18 mouse cellular contexts compared by ENCODE assay signal in genomic region chr2:165459663-165460062, GRCm38 (mm10). TPM values are rescaled to one million over a fixed set of nuclear protein-coding genes. Genes with fewer than 3 reads are reported as not detected.
DNase-seq lines count a peak whose midpoint lies in the region; ATAC-seq lines count a peak whose summit lies in the region.
"Had no signal": no experiment of that assay in that cellular context is flagged by ENCODE, and none has a peak within 500 bp of the region (broad histone marks: within the 10 kb centered on the region; RNA-seq: fewer than 3 reads in every experiment).

No protein-coding gene starts in this region.

- H3K9ac ChIP-seq in midbrain, embryonic 13.5 days (replicated peaks): no peak overlapping the region
- no peak overlapping the region for H3K9ac ChIP-seq in midbrain, embryonic 15.5 days
- H3K9ac ChIP-seq: heart, embryonic 12.5 days; liver, embryonic 12.5 days; lung, embryonic 15.5 days had no signal

- no peak overlapping the region for H3K4me3 ChIP-seq in midbrain, embryonic 13.5 days (replicated peaks)
- H3K4me3 ChIP-seq in midbrain, embryonic 15.5 days: no peak overlapping the region
- H3K4me3 ChIP-seq: heart, embryonic 12.5 days; liver, embryonic 12.5 days; lung, embryonic 15.5 days; myocyte had no signal

- 0 out of 2 replicates have a peak, but pooled peaks have one; percentile 30 for ATAC-seq in midbrain, embryonic 13.5 days
- ATAC-seq in midbrain, embryonic 15.5 days (replicated peaks): no peak
- ATAC-seq: inflammation-experienced regulatory T-cells, adult 6 months; liver, embryonic 12.5 days had no signal

- no peaks in the 10 kb centered on the region for H3K27me3 ChIP-seq in midbrain, embryonic 13.5 days
- no peaks in the 10 kb centered on the region for H3K27me3 ChIP-seq in midbrain, embryonic 15.5 days (replicated peaks)
- H3K27me3 ChIP-seq: lung, embryonic 15.5 days had no signal

- peaks cover 8% of the 10 kb centered on the region for H3K4me1 ChIP-seq in midbrain, embryonic 13.5 days (replicated peaks)
- H3K4me1 ChIP-seq in midbrain, embryonic 15.5 days: no peaks in the 10 kb centered on the region
- H3K4me1 ChIP-seq: heart, embryonic 12.5 days; liver, embryonic 12.5 days; lung, embryonic 15.5 days had no signal

- peak; percentile 85 for DNase-seq in kidney, adult 18-20 months
- peak; percentile 91 to 95 for DNase-seq in kidney, postnatal 25 days
- DNase-seq in adrenal gland, adult 2 months: no peak
- DNase-seq in thymus, postnatal 0 days (ENCODE audit: low spot score): no peak
- no peak for DNase-seq in layer of hippocampus, postnatal 14 days (ENCODE audit: low spot score in 2 of 2)
- DNase-seq: cerebellum, adult 11-12 months; gastrocnemius, postnatal 10 days; heart, postnatal 36 days had no signal

- H3K4me2 ChIP-seq in midbrain, embryonic 13.5 days (replicated peaks): no peak overlapping the region
- H3K4me2 ChIP-seq in midbrain, embryonic 15.5 days: no peak overlapping the region
- H3K4me2 ChIP-seq: heart, embryonic 12.5 days; liver, embryonic 12.5 days; lung, embryonic 15.5 days had no signal

- no peaks in the 10 kb centered on the region for H3K9me3 ChIP-seq in midbrain, embryonic 13.5 days
- no peaks in the 10 kb centered on the region for H3K9me3 ChIP-seq in midbrain, embryonic 15.5 days
- H3K9me3 ChIP-seq: heart, embryonic 12.5 days; liver, embryonic 12.5 days; lung, embryonic 15.5 days had no signal

- H3K27ac ChIP-seq in midbrain, embryonic 13.5 days: no peak overlapping the region
- no peak overlapping the region for H3K27ac ChIP-seq in midbrain, embryonic 15.5 days
- H3K27ac ChIP-seq: liver, embryonic 12.5 days; lung, embryonic 15.5 days had no signal

- H3K36me3 ChIP-seq in midbrain, embryonic 13.5 days: no peaks in the 10 kb centered on the region
- no peaks in the 10 kb centered on the region for H3K36me3 ChIP-seq in midbrain, embryonic 15.5 days (replicated peaks)
- H3K36me3 ChIP-seq: heart, embryonic 12.5 days; liver, embryonic 12.5 days; lung, embryonic 15.5 days had no signal

- 34% methylated on average over 7 of the region's 7 CpGs for WGBS in midbrain, embryonic 13.5 days
- 26% methylated on average over 7 of the region's 7 CpGs for WGBS in midbrain, embryonic 15.5 days

RNA-seq across cellular contexts. Expression of gene Slc13a3, which starts 13.4 kb away (rescaled TPM):
- 3.4 TPM in 2 replicates for polyA plus RNA-seq in midbrain, embryonic 13.5 days (2015; fragmentation: Nextera tagmentation; extraction: Ambion mirVana)
- polyA plus RNA-seq in midbrain, embryonic 15.5 days (2015; fragmentation: Nextera tagmentation; extraction: Ambion mirVana): 10.1 and 11.5 TPM in 2 replicates
- 1 to 10 TPM in 1 of 2 experiments, under 1 TPM in 1; 0.97 to 2.3 TPM for total RNA-seq in adrenal gland, adult 2 months (2021)
- polyA plus RNA-seq in adrenal gland, adult 2 months (2012; rRNA removed): 2.4 and 2.8 TPM in 2 replicates
- polyA plus RNA-seq in thymus, postnatal 0 days (2015; fragmentation: Nextera tagmentation; extraction: Ambion mirVana): 0.41 and 0.53 TPM in 2 replicates
- 10 to 100 TPM; 13.0 to 19.6 TPM for total RNA-seq in layer of hippocampus, postnatal 14 days (2021)
- polyA plus RNA-seq: inflammation-experienced regulatory T-cells, adult 6 months had no signal

RNA-seq across cellular contexts. Expression of gene Trp53rka, which starts 33.5 kb away (rescaled TPM):
- polyA plus RNA-seq in midbrain, embryonic 13.5 days (2015; fragmentation: Nextera tagmentation; extraction: Ambion mirVana): 44.2 and 47.8 TPM in 2 replicates
- 50.9 and 51.1 TPM in 2 replicates for polyA plus RNA-seq in midbrain, embryonic 15.5 days (2015; fragmentation: Nextera tagmentation; extraction: Ambion mirVana)
- 10 to 100 TPM; 10.4 to 12.7 TPM for total RNA-seq in adrenal gland, adult 2 months (2021)
- polyA plus RNA-seq in adrenal gland, adult 2 months (2012; rRNA removed): 20.3 and 20.8 TPM in 2 replicates
- polyA plus RNA-seq in thymus, postnatal 0 days (2015; fragmentation: Nextera tagmentation; extraction: Ambion mirVana): 27.3 and 27.4 TPM in 2 replicates
- 10 to 100 TPM; 16.8 to 19.9 TPM for total RNA-seq in layer of hippocampus, postnatal 14 days (2021)

RNA-seq across cellular contexts. Expression of gene Slc2a10, which starts 43.9 kb away (rescaled TPM):
- polyA plus RNA-seq in midbrain, embryonic 13.5 days (2015; fragmentation: Nextera tagmentation; extraction: Ambion mirVana): 2.4 and 2.6 TPM in 2 replicates
- 1.6 and 2.6 TPM in 2 replicates for polyA plus RNA-seq in midbrain, embryonic 15.5 days (2015; fragmentation: Nextera tagmentation; extraction: Ambion mirVana)
- 1 to 10 TPM in 1 of 2 experiments, under 1 TPM in 1; 0.35 to 1.2 TPM for total RNA-seq in adrenal gland, adult 2 months (2021)
- polyA plus RNA-seq in adrenal gland, adult 2 months (2012; rRNA removed): 1.5 and 1.8 TPM in 2 replicates
- 0.38 and 0.50 TPM in 2 replicates for polyA plus RNA-seq in thymus, postnatal 0 days (2015; fragmentation: Nextera tagmentation; extraction: Ambion mirVana)
- 1 to 10 TPM; 1.0 to 1.1 TPM for total RNA-seq in layer of hippocampus, postnatal 14 days (2021)
- total RNA-seq: megakaryocyte, adult 5-6 weeks had no signal
- polyA plus RNA-seq: inflammation-experienced regulatory T-cells, adult 6 months had no signal

RNA-seq across cellular contexts. Expression of gene Ocstamp, which starts 59.5 kb away (rescaled TPM):
- not detected in 2 replicates for polyA plus RNA-seq in midbrain, embryonic 13.5 days (2015; fragmentation: Nextera tagmentation; extraction: Ambion mirVana)
- not detected in 2 replicates for polyA plus RNA-seq in midbrain, embryonic 15.5 days (2015; fragmentation: Nextera tagmentation; extraction: Ambion mirVana)
- under 1 TPM; 0.12 to 0.38 TPM for total RNA-seq in adrenal gland, adult 2 months (2021)
- polyA plus RNA-seq in adrenal gland, adult 2 months (2012; rRNA removed): 0.55 and 0.64 TPM in 2 replicates
- 0.03 TPM in 1 of 2 replicates, not detected in the other for polyA plus RNA-seq in thymus, postnatal 0 days (2015; fragmentation: Nextera tagmentation; extraction: Ambion mirVana)
- total RNA-seq in layer of hippocampus, postnatal 14 days (2021): not detected
- total RNA-seq: heart, postnatal 36 days; left cerebral cortex, postnatal 25 days had no signal
- polyA plus RNA-seq: brain, embryonic 14.5 days; inflammation-experienced regulatory T-cells, adult 6 months; lung, embryonic 15.5 days; myocyte had no signal

Comparison
In these comparisons a context has a peak if more than half of its experiments do, and no peak if none do; other contexts are left out.
1. DNase-seq: peak in kidney, adult 18-20 months (single experiment) and kidney, postnatal 25 days (2 of 2); none in adrenal gland, adult 2 months (single experiment), thymus, postnatal 0 days (single experiment) and layer of hippocampus, postnatal 14 days (0 of 2).